Mouse (Mus musculus): ENCODE results near the gene Brix1. TPM values are rescaled to one million over a fixed set of nuclear protein-coding genes. Genes with fewer than 3 reads are reported as not detected.
"Not testable (repeated sequence)": the region's sequence is repeated elsewhere in the genome, so short reads cannot be mapped to it uniquely, and the experiment has no call there.

Brix1 gene
- polyA plus RNA-seq, 1 experiment = 3.7 TPM

- H3K36me3 ChIP-seq (ENCODE audit: control insufficient read depth) = peaks cover 12% of the 10 kb centered on the region
- TF ChIP-seq GATA1 (IDR thresholded peaks at IDR 0.05; ENCODE audit: low read length) (no peak), TAL1 (IDR thresholded peaks at IDR 0.05; ENCODE audit: low read length) (no peak)
- H3K4me1 ChIP-seq (ENCODE audit: control insufficient read depth) = no peaks in the 10 kb centered on the region
- no peaks in the 10 kb centered on the region for H3K9me3 ChIP-seq (ENCODE audit: control insufficient read depth, low read length)
- H3K4me3 ChIP-seq (replicated peaks) = no peak overlapping the region
- H3K27me3 ChIP-seq (ENCODE audit: control insufficient read depth) = no peaks in the 10 kb centered on the region
Measured at GRCm38 (mm10) chr15:10499593-10499992, 13.8 kb upstream of the Brix1 start.

- not testable (repeated sequence) for H3K27me3 ChIP-seq (ENCODE audit: control insufficient read depth); H3K9me3 ChIP-seq (ENCODE audit: control insufficient read depth, low read length); H3K4me1 ChIP-seq (ENCODE audit: control insufficient read depth); H3K4me3 ChIP-seq (replicated peaks)
- peaks cover 32% of the 10 kb centered on the region for H3K36me3 ChIP-seq (ENCODE audit: control insufficient read depth)
Measured at GRCm38 (mm10) chr15:10496696-10497095, 10.9 kb upstream of the Brix1 start.

GRCm38 (mm10) chr15:10495944-10496343 lies 10.2 kb upstream of the Brix1 start:
- H3K36me3 ChIP-seq (ENCODE audit: control insufficient read depth) = peaks cover 37% of the 10 kb centered on the region
- TF ChIP-seq TAL1 (IDR thresholded peaks at IDR 0.05; ENCODE audit: low read length) (no peak), GATA1 (IDR thresholded peaks at IDR 0.05; ENCODE audit: low read length) (no peak)
- H3K4me1 ChIP-seq (ENCODE audit: control insufficient read depth) = no peaks in the 10 kb centered on the region
- no peaks in the 10 kb centered on the region for H3K9me3 ChIP-seq (ENCODE audit: control insufficient read depth, low read length)
- H3K27me3 ChIP-seq (ENCODE audit: control insufficient read depth) = no peaks in the 10 kb centered on the region
- H3K4me3 ChIP-seq (replicated peaks) = no peak overlapping the region

GRCm38 (mm10) chr15:10490101-10490500 lies 4.4 kb upstream of the Brix1 start:
- TF ChIP-seq GATA1 (IDR thresholded peaks at IDR 0.05; ENCODE audit: low read length) = no peak
- TF ChIP-seq TAL1 (IDR thresholded peaks at IDR 0.05; ENCODE audit: low read length) = no peak
- peaks cover 56% of the 10 kb centered on the region for H3K36me3 ChIP-seq (ENCODE audit: control insufficient read depth)
- no peaks in the 10 kb centered on the region for H3K27me3 ChIP-seq (ENCODE audit: control insufficient read depth)
- no peaks in the 10 kb centered on the region for H3K9me3 ChIP-seq (ENCODE audit: control insufficient read depth, low read length)
- peaks cover 17% of the 10 kb centered on the region for H3K4me1 ChIP-seq (ENCODE audit: control insufficient read depth)
- H3K4me3 ChIP-seq (replicated peaks) = no peak overlapping the region

- no peaks in the 10 kb centered on the region for H3K9me3 ChIP-seq (ENCODE audit: control insufficient read depth, low read length)
- TF ChIP-seq GATA1 (IDR thresholded peaks at IDR 0.05; ENCODE audit: low read length) (no peak), TAL1 (IDR thresholded peaks at IDR 0.05; ENCODE audit: low read length) (no peak)
- H3K27me3 ChIP-seq (ENCODE audit: control insufficient read depth) = no peaks in the 10 kb centered on the region
- peaks cover 28% of the 10 kb centered on the region for H3K4me1 ChIP-seq (ENCODE audit: control insufficient read depth)
- peak overlapping the region; percentile 70 for H3K4me3 ChIP-seq (replicated peaks)
- H3K36me3 ChIP-seq (ENCODE audit: control insufficient read depth) = peaks cover 52% of the 10 kb centered on the region
Measured at GRCm38 (mm10) chr15:10487246-10487645, 1.5 kb upstream of the Brix1 start.

- TF ChIP-seq GATA1 (IDR thresholded peaks at IDR 0.05; ENCODE audit: low read length) = no peak
- Histone ChIP-seq H3K36me3 (ENCODE audit: control insufficient read depth) (peaks cover 51% of the 10 kb centered on the region), H3K27me3 (ENCODE audit: control insufficient read depth) (no peaks in the 10 kb centered on the region), H3K4me1 (ENCODE audit: control insufficient read depth) (peaks cover 28% of the 10 kb centered on the region), H3K4me3 (replicated peaks) (peak overlapping the region; percentile 70), H3K9me3 (ENCODE audit: control insufficient read depth, low read length) (no peaks in the 10 kb centered on the region)
Measured at GRCm38 (mm10) chr15:10486365-10486839, 655 bp upstream of the Brix1 start.

GRCm38 (mm10) chr15:10470941-10471340 lies 14.8 kb downstream of the Brix1 start:
- Histone ChIP-seq H3K9me3 (ENCODE audit: control insufficient read depth, low read length) (no peaks in the 10 kb centered on the region), H3K27me3 (ENCODE audit: control insufficient read depth) (no peaks in the 10 kb centered on the region), H3K4me1 (ENCODE audit: control insufficient read depth) (peaks cover 27% of the 10 kb centered on the region), H3K36me3 (ENCODE audit: control insufficient read depth) (peaks cover 14% of the 10 kb centered on the region), H3K4me3 (replicated peaks) (peak overlapping the region; percentile 80)
- no peak for TF ChIP-seq GATA1 (IDR thresholded peaks at IDR 0.05; ENCODE audit: low read length)
- TF ChIP-seq TAL1 (IDR thresholded peaks at IDR 0.05; ENCODE audit: low read length) = no peak

GRCm38 (mm10) chr15:10470151-10470831 lies 15.5 kb downstream of the Brix1 start, which contains the start of gene Dnajc21:
Gene Dnajc21, minus strand, starts transcription at chr15:10470516.
- H3K4me3 ChIP-seq (replicated peaks) = peak within 1 kb of the TSS; percentile 80
- H3K9me3 ChIP-seq (ENCODE audit: control insufficient read depth, low read length) = no peaks in the 10 kb centered on the region
- TF ChIP-seq GATA1 (IDR thresholded peaks at IDR 0.05; ENCODE audit: low read length) (no peak), TAL1 (IDR thresholded peaks at IDR 0.05; ENCODE audit: low read length) (no peak)
- H3K4me1 ChIP-seq (ENCODE audit: control insufficient read depth) = peaks cover 27% of the 10 kb centered on the region
- H3K36me3 ChIP-seq (ENCODE audit: control insufficient read depth) = peaks cover 7% of the 10 kb centered on the region
- H3K27me3 ChIP-seq (ENCODE audit: control insufficient read depth) = no peaks in the 10 kb centered on the region

GRCm38 (mm10) chr15:10469641-10470150 lies 16.1 kb downstream of the Brix1 start:
- Histone ChIP-seq H3K4me1 (ENCODE audit: control insufficient read depth) (peaks cover 27% of the 10 kb centered on the region), H3K4me3 (replicated peaks) (peak overlapping the region; percentile 80), H3K36me3 (ENCODE audit: control insufficient read depth) (peaks cover 3% of the 10 kb centered on the region), H3K27me3 (ENCODE audit: control insufficient read depth) (no peaks in the 10 kb centered on the region), H3K9me3 (ENCODE audit: control insufficient read depth, low read length) (no peaks in the 10 kb centered on the region)
- TF ChIP-seq GATA1 (IDR thresholded peaks at IDR 0.05; ENCODE audit: low read length) (no peak), TAL1 (IDR thresholded peaks at IDR 0.05; ENCODE audit: low read length) (no peak)

Measured in erythroblast, embryonic 14.5 days (primary cell).